In genomic region chr7:25738277-25738676, GRCm38 (mm10) we compare ENCODE assay signal across 20 mouse cellular contexts. TPM values are rescaled to one million over a fixed set of nuclear protein-coding genes. Genes with fewer than 3 reads are reported as not detected.
DNase-seq lines count a peak whose midpoint lies in the region; ATAC-seq lines count a peak whose summit lies in the region.
"Had no signal": no experiment of that assay in that cellular context is flagged by ENCODE, and none has a peak within 500 bp of the region (broad histone marks: within the 10 kb centered on the region; RNA-seq: fewer than 3 reads in every experiment).

No protein-coding gene starts in this region.

- no peak overlapping the region for H3K9ac ChIP-seq in liver, embryonic 11.5 days (ENCODE audit: low read depth, low read length)
- peak overlapping the region; percentile 15; the same call in 1 of the 2 replicates for H3K9ac ChIP-seq in liver, embryonic 12.5 days
- no peak overlapping the region for H3K9ac ChIP-seq in liver, embryonic 16.5 days (ENCODE audit: low read depth, low read length)
- H3K9ac ChIP-seq: embryonic facial prominence, embryonic 12.5 days; forebrain, embryonic 15.5 days; hindbrain, embryonic 13.5 days had no signal

- DNase-seq in liver, embryonic 11.5 days (ENCODE audit: low spot score), result no peak
- DNase-seq in liver, result no peak
- no peak for DNase-seq in neural tube, embryonic 10.5 days (ENCODE audit: extremely low spot score, low spot score)
- no peak for DNase-seq in lung, postnatal 14 days
- DNase-seq in gastrocnemius, postnatal 4 days (ENCODE audit: low spot score in 2 of 2), result no peak
- DNase-seq: adrenal gland, adult 8-10 months; adrenal gland, postnatal 36 days; cerebellum, adult 2 months; cerebellum, postnatal 10 days; gastrocnemius, postnatal 36 days; heart, adult 18-20 months; heart, postnatal 10 days; heart, postnatal 4 days had no signal

- H3K27me3 ChIP-seq in liver, embryonic 11.5 days (replicated peaks; ENCODE audit: control insufficient read depth, insufficient read depth, low read length), result no peaks in the 10 kb centered on the region
- no peaks in the 10 kb centered on the region for H3K27me3 ChIP-seq in liver, embryonic 12.5 days (replicated peaks)
- no peaks in the 10 kb centered on the region for H3K27me3 ChIP-seq in liver, embryonic 16.5 days (ENCODE audit: control insufficient read depth, insufficient read depth, low read depth, low read length)
- H3K27me3 ChIP-seq: CH12.LX; embryonic facial prominence, embryonic 12.5 days; forebrain, embryonic 15.5 days; hindbrain, embryonic 13.5 days had no signal

- peaks cover 21% of the 10 kb centered on the region for H3K4me1 ChIP-seq in liver, embryonic 11.5 days (replicated peaks; ENCODE audit: control insufficient read depth, insufficient read depth, low read length)
- peaks cover 41% of the 10 kb centered on the region for H3K4me1 ChIP-seq in liver, embryonic 12.5 days
- H3K4me1 ChIP-seq in liver, embryonic 16.5 days (ENCODE audit: control insufficient read depth, low read depth, low read length), result peaks cover 7% of the 10 kb centered on the region
- H3K4me1 ChIP-seq: embryonic facial prominence, embryonic 12.5 days; forebrain, embryonic 15.5 days; heart, embryonic 10.5 days; hindbrain, embryonic 13.5 days had no signal

- peaks cover 81% of the 10 kb centered on the region for H3K36me3 ChIP-seq in liver, embryonic 11.5 days (ENCODE audit: control insufficient read depth, insufficient read depth, low read length)
- H3K36me3 ChIP-seq in liver, embryonic 12.5 days, result peaks cover 100% of the 10 kb centered on the region
- H3K36me3 ChIP-seq in liver, embryonic 16.5 days (ENCODE audit: control insufficient read depth, insufficient read depth), result peaks cover 81% of the 10 kb centered on the region

- 58% methylated on average over 3 of the region's 3 CpGs for WGBS in liver, embryonic 11.5 days
- 35% methylated on average over 3 of the region's 3 CpGs for WGBS in liver, embryonic 12.5 days (ENCODE audit: insufficient replicate concordance)
- 26% methylated on average over 3 of the region's 3 CpGs for WGBS in liver, embryonic 16.5 days (ENCODE audit: insufficient replicate concordance)

- no peak overlapping the region for H3K4me3 ChIP-seq in liver, embryonic 11.5 days (ENCODE audit: low read depth, low read length)
- H3K4me3 ChIP-seq in liver, embryonic 12.5 days, result no peak overlapping the region
- no peak overlapping the region for H3K4me3 ChIP-seq in liver, embryonic 16.5 days (ENCODE audit: low read depth, low read length)
- H3K4me3 ChIP-seq: embryonic facial prominence, embryonic 12.5 days; forebrain, embryonic 15.5 days; heart, embryonic 10.5 days; hindbrain, embryonic 13.5 days had no signal

- ATAC-seq in liver, embryonic 11.5 days (replicated peaks; ENCODE audit: low FRiP score), result peak; percentile 74
- ATAC-seq in liver, embryonic 12.5 days, result peak; percentile 72
- peak; percentile 48 for ATAC-seq in liver, embryonic 16.5 days (ENCODE audit: low read depth)
- ATAC-seq: forebrain, embryonic 15.5 days had no signal

- H3K27ac ChIP-seq in liver, embryonic 11.5 days (ENCODE audit: low read depth, low read length), result 0 out of 2 replicates have a peak overlapping the region, but pooled peaks have one; percentile 48
- H3K27ac ChIP-seq in liver, embryonic 12.5 days, result 0 out of 2 replicates have a peak overlapping the region, but pooled peaks have one; percentile 23
- no peak overlapping the region for H3K27ac ChIP-seq in liver, embryonic 16.5 days (ENCODE audit: low read length)
- H3K27ac ChIP-seq: embryonic facial prominence, embryonic 12.5 days; forebrain, embryonic 15.5 days; heart, embryonic 10.5 days; hindbrain, embryonic 13.5 days had no signal

- H3K9me3 ChIP-seq in liver, embryonic 11.5 days (ENCODE audit: control insufficient read depth, low read length), result no peaks in the 10 kb centered on the region
- no peaks in the 10 kb centered on the region for H3K9me3 ChIP-seq in liver, embryonic 12.5 days (replicated peaks)
- H3K9me3 ChIP-seq in liver, embryonic 16.5 days (replicated peaks; ENCODE audit: control insufficient read depth, low read length), result no peaks in the 10 kb centered on the region
- H3K9me3 ChIP-seq: embryonic facial prominence, embryonic 12.5 days; forebrain, embryonic 15.5 days; heart, embryonic 10.5 days; hindbrain, embryonic 13.5 days had no signal

- peak overlapping the region; percentile 35; the same call in 1 of the 2 replicates for H3K4me2 ChIP-seq in liver, embryonic 11.5 days
- no peak overlapping the region for H3K4me2 ChIP-seq in liver, embryonic 12.5 days
- H3K4me2 ChIP-seq in liver, embryonic 16.5 days (ENCODE audit: low read depth, low read length), result no peak overlapping the region
- H3K4me2 ChIP-seq: embryonic facial prominence, embryonic 12.5 days; forebrain, embryonic 15.5 days; hindbrain, embryonic 13.5 days had no signal

RNA-seq across cellular contexts. Expression of gene Hnrnpul1, which starts 16.3 kb away (rescaled TPM):
- polyA plus RNA-seq in liver, embryonic 11.5 days (2014; fragmentation: Nextera tagmentation; extraction: Ambion mirVana), result 67.2 and 68.6 TPM in 2 replicates
- 46.1 and 52.3 TPM in 2 replicates for polyA plus RNA-seq in liver, embryonic 12.5 days (2016; fragmentation: Nextera tagmentation; extraction: Ambion mirVana)
- polyA plus RNA-seq in liver, embryonic 16.5 days (2015; fragmentation: Nextera tagmentation; extraction: Ambion mirVana), result 24.8 and 24.9 TPM in 2 replicates
- 100 to 1,000 TPM; 131 to 132 TPM for total RNA-seq in gastrocnemius, postnatal 4 days (2021)

RNA-seq across cellular contexts. Expression of gene Ccdc97, which starts 19.4 kb away (rescaled TPM):
- 33.2 and 33.9 TPM in 2 replicates for polyA plus RNA-seq in liver, embryonic 11.5 days (2014; fragmentation: Nextera tagmentation; extraction: Ambion mirVana)
- 14.7 and 15.2 TPM in 2 replicates for polyA plus RNA-seq in liver, embryonic 12.5 days (2016; fragmentation: Nextera tagmentation; extraction: Ambion mirVana)
- polyA plus RNA-seq in liver, embryonic 16.5 days (2015; fragmentation: Nextera tagmentation; extraction: Ambion mirVana), result 8.5 and 11.9 TPM in 2 replicates
- 10 to 100 TPM; 34.5 to 39.4 TPM for total RNA-seq in gastrocnemius, postnatal 4 days (2021)

RNA-seq across cellular contexts. Expression of gene Axl, which starts 50.2 kb away (rescaled TPM):
- 34.2 and 35.4 TPM in 2 replicates for polyA plus RNA-seq in liver, embryonic 11.5 days (2014; fragmentation: Nextera tagmentation; extraction: Ambion mirVana)
- 14.1 and 20.1 TPM in 2 replicates for polyA plus RNA-seq in liver, embryonic 12.5 days (2016; fragmentation: Nextera tagmentation; extraction: Ambion mirVana)
- 20.2 and 24.9 TPM in 2 replicates for polyA plus RNA-seq in liver, embryonic 16.5 days (2015; fragmentation: Nextera tagmentation; extraction: Ambion mirVana)
- total RNA-seq in gastrocnemius, postnatal 4 days (2021), result 100 to 1,000 TPM; 172 to 194 TPM

RNA-seq across cellular contexts. Expression of gene Tgfb1, which starts 51.5 kb away (rescaled TPM):
- 14.4 and 16.4 TPM in 2 replicates for polyA plus RNA-seq in liver, embryonic 11.5 days (2014; fragmentation: Nextera tagmentation; extraction: Ambion mirVana)
- 13.6 and 14.2 TPM in 2 replicates for polyA plus RNA-seq in liver, embryonic 12.5 days (2016; fragmentation: Nextera tagmentation; extraction: Ambion mirVana)
- 3.1 and 4.1 TPM in 2 replicates for polyA plus RNA-seq in liver, embryonic 16.5 days (2015; fragmentation: Nextera tagmentation; extraction: Ambion mirVana)
- 10 to 100 TPM; 21.4 to 24.6 TPM for total RNA-seq in gastrocnemius, postnatal 4 days (2021)

RNA-seq across cellular contexts. Expression of gene B9d2, which starts 57.7 kb away (rescaled TPM):
- polyA plus RNA-seq in liver, embryonic 11.5 days (2014; fragmentation: Nextera tagmentation; extraction: Ambion mirVana), result 38.2 and 40.9 TPM in 2 replicates
- polyA plus RNA-seq in liver, embryonic 12.5 days (2016; fragmentation: Nextera tagmentation; extraction: Ambion mirVana), result 24.9 and 29.5 TPM in 2 replicates
- 20.1 and 21.0 TPM in 2 replicates for polyA plus RNA-seq in liver, embryonic 16.5 days (2015; fragmentation: Nextera tagmentation; extraction: Ambion mirVana)
- total RNA-seq in gastrocnemius, postnatal 4 days (2021), result 10 to 100 TPM; 12.1 to 12.9 TPM
